Mouse (Mus musculus) embryonic fibroblast, embryonic 13.5 days (primary cell): ENCODE data around the gene 0610040J01Rik.

Source experiments
- CTCF ChIP-seq: IDR thresholded peaks from 2 replicates; pipeline ENCODE4 v1.5.1; 2011; ENCODE audit warnings: mild to moderate bottlenecking, control low read depth, low read length, moderate library complexity, borderline replicate concordance; ENCODE audit not compliant: insufficient read depth
- POLR2A ChIP-seq: IDR thresholded peaks from 2 replicates; pipeline ENCODE4 v1.6.1; 2011; ENCODE audit warnings: low read depth, mild to moderate bottlenecking, control low read depth, low read length, moderate library complexity

GRCm38 (mm10) chr5:63837851-63838250 is 25.7 kb downstream of the 0610040J01Rik start:
- TF ChIP-seq CTCF (no peak), POLR2A (no peak)
